Mouse (Mus musculus) CD8-positive naive resting alpha-beta T cell, adult 2 months (primary cell): Measurements from ENCODE around the gene Nt5dc1.
"Not testable (repeated sequence)": the region's sequence is repeated elsewhere in the genome, so short reads cannot be mapped to it uniquely, and the experiment has no call there.

Experiments
- DNase-seq, 2 experiments: peaks; one replicate each; pipeline ENCODE4 v3.0.0; 2022; ENCODE audit warnings: low read depth in 2 of 2, low spot score in 2 of 2

Gene Nt5dc1

DNA sequence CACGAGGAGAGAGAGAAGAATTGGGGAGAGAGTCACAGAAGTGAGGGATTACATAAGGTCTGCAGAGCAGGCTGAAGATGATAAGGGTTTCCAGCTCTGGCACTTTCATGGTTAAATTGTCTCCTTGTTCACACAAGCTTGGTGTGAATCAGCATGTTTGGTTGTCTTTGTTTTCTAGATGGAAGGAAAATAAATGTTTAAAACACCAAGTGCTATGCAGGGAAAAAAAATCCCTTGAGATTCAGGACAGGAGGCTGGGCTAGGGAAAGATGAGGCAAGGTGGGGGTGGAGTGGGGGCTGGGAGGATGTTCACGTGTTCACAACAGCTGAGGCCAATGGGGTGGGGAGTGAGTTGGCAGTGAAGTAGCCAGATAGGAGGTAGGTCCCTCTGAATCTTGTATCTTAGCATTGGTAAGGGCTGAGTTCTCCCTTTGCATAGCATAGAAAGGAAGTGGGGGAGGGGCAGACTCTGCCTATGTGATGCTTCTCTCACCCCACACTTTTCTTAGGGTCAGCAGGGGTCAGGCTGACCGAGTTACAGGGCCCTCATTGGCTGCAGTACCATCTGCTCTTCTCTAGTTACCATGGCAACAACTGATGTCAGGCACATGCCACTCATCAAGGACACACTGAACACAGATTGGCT lies 101.7 kb downstream of the Nt5dc1 start:
- no peak for DNase-seq

DNA sequence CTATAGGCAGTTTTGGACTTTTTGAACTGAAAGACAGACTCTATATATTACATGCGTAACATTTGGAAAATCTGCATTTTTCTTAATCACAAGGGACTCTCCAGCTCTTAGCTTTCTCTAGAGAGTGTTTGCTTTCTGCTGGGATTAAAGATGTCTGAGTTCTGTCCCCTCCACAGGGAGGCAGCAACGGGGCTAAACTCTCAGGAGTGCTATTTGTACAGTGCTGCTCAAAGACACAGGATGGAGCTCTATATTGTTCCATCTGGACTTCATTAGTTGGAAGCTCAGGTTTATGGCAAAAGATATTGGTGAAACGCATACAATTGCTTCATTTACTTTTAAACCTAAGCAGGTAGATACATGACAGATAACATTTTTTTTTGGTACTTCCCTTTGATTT lies 105.8 kb downstream of the Nt5dc1 start:
- no peak for DNase-seq

DNA sequence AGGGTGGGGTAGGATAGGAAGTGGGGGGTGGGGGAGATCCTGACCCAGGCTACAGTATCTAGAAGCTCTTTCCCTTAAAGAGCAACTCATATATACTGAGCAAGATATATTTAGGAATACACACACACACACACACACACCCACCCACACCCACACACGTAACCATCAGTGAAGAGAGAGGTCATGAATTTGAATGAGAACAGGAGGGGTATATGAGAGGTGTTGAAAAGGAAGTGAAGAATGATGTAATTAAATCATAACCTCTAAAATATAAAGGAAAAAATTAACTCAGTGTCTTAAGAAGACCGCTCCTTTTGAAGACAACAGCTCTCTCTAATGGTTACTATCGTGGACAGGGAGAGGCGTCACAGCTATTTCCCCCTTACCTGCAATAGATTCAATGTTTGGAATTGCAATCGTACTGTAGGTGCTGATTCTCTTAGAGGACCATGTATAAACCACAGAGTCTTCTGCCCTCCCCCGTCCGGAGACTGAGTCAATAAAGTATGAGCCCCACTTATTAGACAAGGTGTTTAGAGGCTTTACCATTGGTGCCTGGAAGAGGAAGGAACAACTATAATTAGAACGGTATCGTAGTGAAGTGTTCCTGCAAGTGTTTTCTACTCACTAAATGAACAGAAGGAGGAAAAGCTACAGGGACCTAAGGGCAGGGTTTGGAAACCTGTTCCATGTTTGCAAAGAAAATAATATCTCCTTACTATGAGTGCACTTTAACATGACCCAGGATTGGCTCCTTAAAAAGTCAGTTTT lies 108.3 kb downstream of the Nt5dc1 start:
- no peak for DNase-seq

DNA sequence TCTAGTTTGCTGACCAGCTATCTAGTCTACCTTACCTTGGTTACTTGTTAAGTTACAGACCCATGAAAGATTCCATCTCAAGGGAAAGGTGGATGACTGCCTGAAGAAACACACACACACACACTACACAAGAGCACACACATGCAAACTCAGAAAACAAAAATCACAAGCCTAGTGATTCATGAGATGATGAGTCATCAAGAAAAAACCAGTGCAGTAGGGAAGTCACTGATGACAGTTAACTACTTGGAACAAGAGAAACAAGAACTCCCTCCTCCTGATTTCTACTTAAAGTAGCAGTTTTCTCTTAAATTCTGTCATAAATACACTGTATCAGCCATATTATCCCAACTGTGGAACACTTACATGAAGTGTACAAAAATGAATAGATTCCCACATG lies 111.3 kb downstream of the Nt5dc1 start:
- no peak for DNase-seq

DNA sequence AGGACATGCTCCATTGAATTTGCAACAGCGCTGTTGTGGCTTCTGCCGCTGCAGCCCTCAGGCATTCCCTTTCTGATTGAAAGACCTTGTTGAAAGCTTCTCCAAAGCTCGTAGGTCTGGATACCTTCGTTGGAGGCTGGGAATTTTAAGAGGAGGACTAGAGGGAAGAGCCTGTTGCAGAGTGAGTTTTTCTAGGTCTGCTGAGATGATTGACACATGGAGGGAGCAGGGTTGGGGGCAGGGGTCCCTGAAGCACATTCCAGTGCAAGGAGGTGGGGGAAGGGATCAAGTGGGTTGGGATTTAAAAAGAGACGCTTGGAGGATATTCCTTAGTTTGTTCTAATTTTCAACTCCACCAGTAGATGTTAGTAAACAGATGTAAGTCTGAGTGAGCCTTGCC lies 118.0 kb downstream of the Nt5dc1 start:
- DNase-seq = no peak

DNA sequence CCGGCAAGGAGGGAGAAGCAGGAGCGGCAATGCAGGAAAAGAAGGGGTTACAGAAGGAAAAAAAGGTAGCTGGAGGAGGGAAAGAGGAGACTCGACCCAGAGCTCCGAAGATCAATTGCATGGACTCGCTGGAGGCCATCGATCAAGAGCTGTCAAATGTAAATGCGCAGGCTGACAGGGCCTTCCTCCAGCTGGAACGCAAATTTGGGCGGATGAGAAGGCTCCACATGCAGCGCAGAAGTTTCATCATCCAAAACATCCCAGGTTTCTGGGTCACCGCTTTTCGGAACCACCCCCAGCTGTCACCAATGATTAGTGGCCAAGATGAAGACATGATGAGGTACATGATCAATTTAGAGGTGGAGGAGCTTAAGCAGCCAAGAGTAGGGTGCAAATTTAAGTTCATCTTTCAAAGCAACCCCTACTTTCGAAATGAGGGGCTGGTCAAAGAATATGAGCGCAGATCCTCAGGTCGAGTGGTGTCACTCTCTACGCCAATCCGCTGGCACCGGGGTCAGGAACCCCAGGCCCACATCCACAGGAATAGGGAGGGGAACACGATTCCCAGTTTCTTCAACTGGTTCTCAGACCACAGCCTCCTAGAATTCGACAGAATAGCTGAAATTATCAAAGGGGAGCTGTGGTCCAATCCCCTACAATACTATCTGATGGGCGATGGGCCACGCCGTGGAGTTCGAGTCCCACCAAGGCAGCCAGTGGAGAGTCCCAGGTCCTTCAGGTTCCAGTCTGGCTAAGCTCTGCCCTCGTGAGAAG lies 120.2 kb downstream of the Nt5dc1 start:
- DNase-seq = no peak

DNA sequence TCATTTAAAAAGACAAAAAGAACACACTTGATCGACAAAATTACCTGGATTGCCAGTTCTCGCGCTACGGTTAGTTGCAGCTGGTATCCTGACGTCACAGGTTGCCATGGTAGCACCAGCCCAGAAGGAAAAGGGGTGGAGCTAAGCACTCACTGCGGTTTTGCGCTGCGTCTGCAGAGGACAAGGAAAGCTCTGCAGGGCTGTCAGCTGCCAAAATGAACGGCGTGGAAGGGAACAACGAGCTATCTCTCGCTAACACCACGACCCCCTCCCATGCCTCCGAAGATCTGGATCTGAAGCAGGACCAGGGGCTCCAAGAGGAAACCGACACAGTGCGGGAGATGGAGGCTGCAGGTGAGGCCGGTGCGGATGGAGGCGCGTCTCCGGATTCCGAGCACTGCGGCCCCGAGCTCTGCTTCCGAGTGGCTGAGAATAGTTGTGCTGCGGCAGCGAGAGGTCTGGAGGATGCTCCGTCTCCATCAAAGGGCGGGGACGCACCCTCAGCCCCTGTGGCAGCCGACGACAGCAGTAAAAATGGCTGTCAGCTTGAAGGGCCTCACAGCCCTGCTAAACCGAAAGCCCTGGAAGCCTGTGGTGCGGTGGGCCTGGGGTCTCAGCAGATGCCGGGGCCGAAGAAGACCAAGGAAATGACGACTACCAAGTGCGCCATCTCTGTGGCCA lies 120.9 kb downstream of the Nt5dc1 start, which contains the start of gene Tspyl4:
Tspyl4 (plus strand) TSS at position 144 of the 681 bp plus-strand sequence.
- DNase-seq = peak; percentile 94 to 96

DNA sequence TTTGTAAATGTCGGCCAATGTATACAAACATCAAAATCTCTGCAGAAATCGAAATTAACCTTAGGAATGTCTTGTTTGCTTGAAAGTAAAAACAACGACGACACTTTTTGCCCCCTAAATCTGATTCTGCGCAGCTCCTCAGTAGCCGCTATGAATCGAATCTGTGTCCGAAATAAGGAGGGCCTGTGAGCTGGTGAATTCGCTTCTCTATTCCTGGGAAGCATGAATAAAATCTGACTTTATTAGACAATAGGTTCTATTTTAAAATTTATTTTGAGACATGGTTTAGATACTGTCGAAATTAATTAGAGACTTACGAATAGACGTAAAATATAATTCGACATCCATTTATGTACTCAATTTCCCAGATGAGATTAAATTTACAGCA lies 121.4 kb downstream of the Nt5dc1 start:
- DNase-seq = no peak

DNA sequence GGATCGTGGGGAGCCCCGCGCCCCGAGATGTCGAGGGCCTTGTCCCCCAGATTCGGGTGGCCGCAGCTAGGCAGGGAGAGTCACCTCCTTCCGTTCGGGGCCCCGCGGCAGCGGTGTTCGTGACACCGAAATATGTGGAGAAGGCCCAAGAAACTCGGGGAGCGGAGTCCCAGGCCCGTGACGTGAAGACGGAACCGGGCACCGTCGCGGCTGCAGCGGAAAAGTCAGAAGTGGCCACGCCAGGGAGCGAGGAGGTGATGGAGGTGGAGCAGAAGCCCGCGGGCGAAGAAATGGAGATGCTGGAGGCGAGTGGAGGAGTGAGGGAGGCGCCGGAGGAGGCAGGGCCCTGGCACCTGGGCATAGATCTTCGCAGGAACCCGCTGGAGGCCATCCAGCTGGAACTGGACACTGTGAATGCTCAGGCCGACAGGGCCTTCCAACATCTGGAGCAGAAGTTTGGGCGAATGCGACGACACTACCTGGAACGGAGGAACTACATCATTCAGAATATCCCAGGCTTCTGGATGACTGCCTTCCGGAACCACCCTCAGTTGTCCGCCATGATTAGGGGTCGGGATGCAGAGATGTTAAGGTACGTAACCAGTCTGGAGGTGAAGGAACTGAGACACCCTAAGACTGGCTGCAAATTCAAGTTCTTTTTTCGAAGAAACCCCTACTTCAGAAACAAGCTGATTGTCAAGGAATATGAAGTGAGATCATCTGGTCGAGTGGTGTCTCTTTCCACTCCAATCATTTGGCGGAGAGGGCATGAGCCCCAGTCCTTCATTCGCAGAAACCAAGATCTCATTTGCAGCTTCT lies 135.7 kb downstream of the Nt5dc1 start:
- DNase-seq = peak in 1 of 2 experiments; percentile 16

DNA sequence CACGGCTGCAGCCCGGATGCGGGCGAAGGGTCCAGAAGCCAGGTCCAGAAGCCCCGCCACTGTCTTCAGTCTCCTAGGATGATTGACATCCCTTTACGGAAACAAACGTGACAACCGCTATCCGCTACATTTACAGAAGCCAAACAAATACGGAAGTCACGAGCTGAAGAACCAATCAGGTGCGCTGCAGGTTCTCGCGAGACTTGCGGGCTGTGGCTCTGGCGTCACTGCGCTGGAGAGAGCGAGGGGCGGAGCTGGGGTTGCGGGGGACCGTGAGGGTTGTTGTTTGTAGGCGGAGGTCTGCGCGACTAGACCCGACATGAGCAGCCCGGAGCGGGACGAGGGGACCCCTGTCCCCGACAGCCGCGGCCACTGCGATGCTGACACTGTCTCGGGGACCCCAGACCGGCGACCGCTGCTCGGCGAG lies 136.4 kb downstream of the Nt5dc1 start, which contains the start of gene Tspyl1:
Tspyl1 (plus strand) TSS at position 229 of the 427 bp plus-strand sequence.
- peak; percentile 99 for DNase-seq

DNA sequence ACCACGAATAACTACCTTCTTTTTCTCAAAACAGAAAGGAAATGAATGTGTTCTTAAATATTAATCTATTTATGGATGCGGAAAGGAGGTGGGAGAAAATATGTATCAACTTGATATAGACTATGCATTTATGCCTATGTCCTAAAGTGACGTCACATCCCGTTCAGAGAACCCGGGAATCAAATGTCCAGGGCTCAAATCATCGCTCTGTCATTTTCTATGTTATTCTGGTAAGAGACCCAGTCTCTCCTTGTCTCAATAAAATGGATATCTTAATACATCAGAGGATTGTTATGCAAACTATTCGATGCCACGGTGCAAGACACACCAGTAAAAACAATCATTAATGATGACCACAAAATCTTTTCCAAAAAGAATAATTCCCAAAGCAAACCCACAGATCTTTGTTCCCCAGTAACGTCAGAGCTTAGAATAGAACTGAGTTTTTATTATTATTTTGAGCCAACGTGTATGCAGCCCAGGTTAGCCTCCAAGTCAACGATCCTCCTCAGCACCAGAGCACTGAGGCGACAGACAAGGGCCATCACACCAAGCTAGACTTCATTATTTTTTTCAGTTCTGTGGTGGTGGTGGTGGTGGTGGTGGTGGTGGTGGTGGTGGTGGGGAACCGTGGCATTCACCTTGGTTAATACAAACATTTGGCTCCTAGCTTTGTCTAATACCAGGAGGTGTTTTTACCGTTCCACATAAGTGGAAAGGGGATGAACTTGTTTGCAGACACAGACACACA lies 137.0 kb downstream of the Nt5dc1 start:
- DNase-seq = no peak

DNA sequence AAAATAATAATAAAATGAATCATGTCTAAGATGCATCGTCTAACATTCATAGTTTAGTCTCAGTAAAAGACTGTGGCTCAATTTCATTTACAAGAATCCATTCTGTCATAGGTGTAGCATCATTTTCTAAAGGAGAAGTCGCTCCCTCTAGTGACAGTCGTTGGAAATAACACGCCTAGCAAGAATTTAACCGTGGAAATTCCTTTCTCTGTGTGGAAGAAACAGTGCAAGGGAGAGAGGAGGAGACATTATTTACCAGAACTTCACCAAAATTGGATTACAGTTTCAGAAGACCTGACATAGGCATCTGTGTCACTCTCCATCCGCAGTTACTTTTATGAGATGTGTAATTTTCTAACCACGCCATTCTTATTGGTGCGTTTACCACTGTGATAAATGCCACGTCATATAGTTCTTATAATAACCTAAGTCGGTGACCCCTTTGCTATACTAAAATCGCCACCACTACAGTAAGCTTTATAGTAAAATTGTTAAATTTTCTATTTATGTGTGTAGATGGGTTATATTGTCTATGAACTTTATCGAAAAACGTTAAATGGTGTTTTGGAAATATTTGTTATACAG lies 137.7 kb downstream of the Nt5dc1 start:
- DNase-seq = peak; percentile 35 to 51

DNA sequence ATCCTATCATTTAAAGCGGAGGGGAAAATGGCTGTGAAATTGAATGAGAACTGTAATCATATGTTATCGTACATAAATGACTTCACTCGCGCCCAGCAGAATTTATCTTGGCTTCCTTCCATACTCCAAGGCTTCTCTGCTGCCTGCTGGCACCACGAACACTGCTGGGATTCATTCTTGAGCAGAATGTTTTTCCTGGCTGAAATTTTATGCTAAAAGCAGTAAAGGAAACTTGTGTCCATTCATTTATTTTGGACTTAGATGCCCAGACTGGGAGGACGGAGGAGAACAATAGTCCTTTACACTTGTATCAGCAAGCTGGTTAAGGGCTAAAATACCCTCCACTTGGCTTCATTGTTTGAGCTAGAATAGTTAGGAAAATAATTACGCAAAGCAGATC lies 146.7 kb downstream of the Nt5dc1 start:
- no peak for DNase-seq

DNA sequence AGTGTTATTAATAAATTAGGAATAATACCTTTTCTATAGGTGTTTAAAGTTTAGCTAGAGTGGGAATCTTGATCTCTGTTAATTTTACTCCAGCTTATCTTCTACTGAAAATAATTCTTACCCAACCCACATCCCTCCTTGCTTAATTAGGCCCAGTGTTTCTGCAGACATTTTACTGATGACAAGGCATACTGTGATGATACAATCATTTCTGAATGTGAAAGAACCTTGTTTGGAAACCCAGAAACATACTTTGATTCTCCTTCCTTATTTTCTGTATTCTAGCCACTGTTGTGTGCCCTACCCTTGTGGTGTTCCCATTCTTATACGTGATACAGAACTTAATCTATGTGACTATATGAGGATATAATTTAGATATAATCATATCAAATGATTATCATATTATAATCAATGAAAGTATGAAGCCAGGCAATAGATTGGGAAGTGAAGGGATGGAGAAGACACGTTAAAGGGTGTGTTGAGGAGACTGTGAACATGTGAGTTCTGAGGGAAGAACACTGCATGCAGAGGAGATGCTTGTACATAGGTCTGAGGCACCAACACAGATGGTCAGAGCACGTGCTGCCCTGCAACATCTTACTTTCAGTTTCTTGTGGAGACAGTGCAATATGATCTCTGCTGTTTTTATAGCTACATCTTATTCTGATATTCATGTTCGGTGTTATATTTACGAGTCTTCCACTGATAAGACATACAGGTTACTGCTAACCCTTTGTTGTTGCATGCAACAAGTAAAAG lies 150.9 kb downstream of the Nt5dc1 start:
- DNase-seq = no peak

DNA sequence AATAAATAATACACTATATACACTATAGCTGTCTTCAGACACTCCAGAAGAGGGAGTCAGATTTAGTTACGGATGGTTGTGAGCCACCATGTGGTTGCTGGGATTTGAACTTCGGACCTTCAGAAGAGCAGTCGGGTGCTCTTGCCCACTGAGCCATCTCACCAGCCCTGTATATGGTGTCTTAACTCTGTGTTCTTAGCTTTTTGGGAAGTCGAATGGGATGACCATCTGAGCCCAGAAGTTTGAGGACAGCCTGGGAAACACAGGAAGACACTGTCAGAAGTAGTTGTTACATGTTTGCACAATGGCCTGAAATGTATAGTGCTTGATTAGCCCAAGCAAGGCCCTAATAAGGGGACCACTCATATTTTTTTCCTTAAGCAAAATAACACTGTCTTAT lies 153.2 kb downstream of the Nt5dc1 start:
- DNase-seq = no peak

DNA sequence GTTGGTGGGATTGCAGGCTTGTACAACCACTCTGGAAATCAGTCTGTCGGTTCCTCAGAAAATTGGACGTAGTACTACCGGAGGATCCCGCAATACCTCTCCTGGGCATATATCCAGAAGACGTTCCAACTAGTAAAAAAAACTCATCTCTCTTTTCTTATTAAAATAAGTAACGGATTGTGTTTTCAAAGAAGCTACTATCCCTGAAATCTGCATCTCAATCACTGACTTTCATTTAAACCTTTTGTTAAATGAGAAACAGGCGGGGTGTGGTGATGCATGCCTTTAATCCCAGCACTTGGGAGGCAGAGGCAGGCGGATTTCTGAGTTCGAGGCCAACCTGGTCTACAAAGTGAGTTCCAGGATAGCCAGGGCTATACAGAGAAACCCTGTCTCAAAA lies 165.5 kb downstream of the Nt5dc1 start:
- DNase-seq = not testable (repeated sequence)

DNA sequence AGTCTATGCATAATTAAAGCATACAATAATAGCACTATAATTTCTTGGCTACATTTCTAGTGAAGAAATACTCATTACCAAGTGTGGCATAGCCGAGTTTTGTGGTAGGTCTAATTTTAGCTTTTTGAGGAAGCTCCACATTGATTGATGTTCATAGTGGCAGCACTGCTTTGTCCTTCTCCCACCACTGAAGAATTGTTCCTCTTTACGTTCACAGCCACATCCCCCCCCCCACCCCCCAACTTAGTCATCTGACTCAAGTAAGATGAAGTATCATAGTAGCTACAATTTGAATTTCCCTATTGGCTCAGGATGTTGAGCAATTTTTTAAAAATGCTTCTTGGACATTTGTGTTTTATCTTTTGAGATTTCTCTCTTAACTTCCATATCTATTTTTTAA lies 168.8 kb downstream of the Nt5dc1 start:
- no peak for DNase-seq

DNA sequence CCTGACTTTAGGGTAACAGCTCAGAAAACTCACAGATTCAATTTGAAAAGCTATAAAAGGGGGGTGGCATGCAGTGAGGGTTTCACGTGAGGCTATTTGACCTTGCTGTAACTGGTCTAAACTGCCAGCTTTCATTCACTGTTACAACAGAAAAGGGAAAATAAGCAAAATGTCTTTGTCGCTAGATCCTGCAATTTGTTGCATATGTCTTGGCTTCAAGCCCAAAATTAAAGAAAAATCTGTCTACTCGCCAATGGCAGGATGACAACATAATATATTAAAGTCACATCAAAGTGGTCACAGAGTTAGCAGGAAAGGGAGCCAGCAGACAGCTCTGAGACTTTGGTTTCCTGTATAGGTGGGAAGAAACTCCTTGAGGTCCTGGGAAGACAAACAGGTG lies 170.6 kb downstream of the Nt5dc1 start:
- DNase-seq = no peak

DNA sequence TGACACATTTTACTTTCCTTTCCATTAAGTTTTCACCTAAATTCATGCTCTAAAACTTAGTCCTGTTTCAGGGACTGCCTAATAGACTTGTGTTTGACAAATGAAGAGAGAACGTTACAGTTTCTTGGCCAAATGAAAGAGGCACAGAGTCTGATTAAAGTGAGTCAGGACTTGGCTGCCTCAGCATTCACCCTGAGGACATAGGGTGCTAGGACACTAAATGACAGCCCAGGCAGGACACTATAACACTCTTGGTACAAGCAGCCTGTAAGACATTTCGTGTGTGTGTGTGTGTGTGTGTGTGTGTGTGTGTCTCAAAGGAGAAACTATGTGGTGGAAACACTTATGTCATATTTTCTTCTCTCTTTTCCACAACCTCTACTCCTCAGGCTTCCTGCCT lies 172.2 kb downstream of the Nt5dc1 start:
- no peak for DNase-seq
